Mouse (Mus musculus) myocyte (in vitro differentiated cells): Measurements from ENCODE around the gene Gm17416.

Experiments used
- E2F4 ChIP-seq: IDR thresholded peaks from one replicate; pipeline ENCODE4 v1.6.1; 2011; ENCODE audit warnings: mild to moderate bottlenecking, control low read depth, moderate library complexity; ENCODE audit not compliant: insufficient read depth
- MYOG ChIP-seq, 3 experiments: IDR thresholded peaks; one replicate each; pipeline ENCODE4 v1.6.1; 2011; ENCODE audit warnings: control low read depth in 2 of 3, low read depth in 2 of 3, mild to moderate bottlenecking in 2 of 3; ENCODE audit not compliant: insufficient read length in 2 of 3, control insufficient read depth in 1 of 3, insufficient read depth in 1 of 3
- POLR2A ChIP-seq: IDR thresholded peaks from one replicate; pipeline ENCODE4 v1.6.1; 2011; ENCODE audit warnings: low read depth, mild to moderate bottlenecking, control low read depth, moderate library complexity; ENCODE audit not compliant: insufficient read length
- TCF12 ChIP-seq: IDR thresholded peaks from one replicate; pipeline ENCODE4 v1.6.1; 2011; ENCODE audit warnings: mild to moderate bottlenecking, control low read depth; ENCODE audit not compliant: poor library complexity, insufficient read depth, severe bottlenecking
- USF1 ChIP-seq: IDR thresholded peaks from one replicate; pipeline ENCODE4 v1.6.1; 2011; ENCODE audit warnings: low read depth, mild to moderate bottlenecking, control low read depth, moderate library complexity

DNA sequence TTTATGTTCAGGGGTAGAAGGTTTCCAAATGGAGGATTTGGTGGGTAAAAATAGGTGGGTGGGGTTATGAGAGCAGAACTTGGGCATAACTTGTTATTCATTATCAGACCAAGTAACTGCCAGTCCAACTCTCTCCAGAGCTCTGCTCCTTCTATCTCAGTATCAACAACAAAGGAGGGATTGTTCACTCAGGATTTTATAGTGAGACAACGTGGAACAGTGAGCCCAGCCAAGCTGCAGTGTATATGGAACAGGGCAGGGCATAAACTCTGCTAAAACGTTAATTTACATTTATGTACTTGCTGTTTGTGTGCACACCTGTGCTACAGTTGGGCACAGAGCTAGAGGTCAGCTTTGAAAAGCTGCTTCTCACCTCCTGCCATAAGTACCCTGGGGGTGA lies 19.3 kb downstream of the Gm17416 start:
- no peak for TF ChIP-seq POLR2A
- no peak for TF ChIP-seq TCF12
- TF ChIP-seq E2F4 = no peak
- no peak for TF ChIP-seq USF1
- TF ChIP-seq MYOG (IDR thresholded peaks at IDR 0.05; ENCODE audit: control insufficient read depth in 1 of 3, insufficient read depth in 1 of 3, insufficient read length in 2 of 3, low read depth in 2 of 3) = no peak
